Mouse (Mus musculus) testis, adult 2 months (tissue): Measurements from ENCODE around the gene Fam241b. TPM values are rescaled to one million over a fixed set of nuclear protein-coding genes. Genes with fewer than 3 reads are reported as not detected.
"Not testable (repeated sequence)": the region's sequence is repeated elsewhere in the genome, so short reads cannot be mapped to it uniquely, and the experiment has no call there.

ENCODE experiments used
- H3K27ac ChIP-seq: fragments of 200-500 bp; 2 replicates; pipeline ENCODE4 v1.5.1; 2012; ENCODE audit warnings: low read depth, low read length; ENCODE audit not compliant: control insufficient read depth, insufficient read depth
- H3K27me3 ChIP-seq: fragments of 200-500 bp; 2 replicates; pipeline ENCODE4 v1.6.1; 2012; ENCODE audit warnings: mild to moderate bottlenecking, low read length, moderate library complexity; ENCODE audit not compliant: control insufficient read depth, insufficient read depth
- H3K36me3 ChIP-seq: fragments of 200-500 bp; 2 replicates; pipeline ENCODE4 v1.6.1; 2012; ENCODE audit warnings: mild to moderate bottlenecking, low read length; ENCODE audit not compliant: control insufficient read depth, insufficient read depth
- H3K4me1 ChIP-seq: fragments of 200-500 bp; 2 replicates; pipeline ENCODE4 v1.6.1; 2012; ENCODE audit warnings: low read length; ENCODE audit not compliant: control insufficient read depth, insufficient read depth
- H3K4me3 ChIP-seq: fragments of 200-500 bp; 2 replicates; pipeline ENCODE4 v1.5.1; 2012; ENCODE audit warnings: low read depth, mild to moderate bottlenecking, low read length, moderate library complexity, mixed read lengths; ENCODE audit not compliant: control insufficient read depth
- CTCF ChIP-seq: fragments of 200-500 bp; IDR thresholded peaks from 2 replicates; pipeline ENCODE4 v1.5.1; 2012; ENCODE audit warnings: low read depth, mild to moderate bottlenecking, inconsistent platforms, low read length, moderate library complexity; ENCODE audit not compliant: control insufficient read depth, insufficient read depth, insufficient replicate concordance
- POLR2A ChIP-seq: fragments of 200-500 bp; IDR thresholded peaks from 2 replicates; pipeline ENCODE4 v1.6.1; 2012; ENCODE audit warnings: low read depth, mild to moderate bottlenecking, inconsistent platforms, low read length, moderate library complexity; ENCODE audit not compliant: control insufficient read depth
- polyA plus RNA-seq: library from polyadenylated mRNA; depleted of rRNA; stranded (reverse); fragments of >200 nt; gene quantifications from 2 replicates; pipeline ENCODE4 v1.2.3, GENCODE M21; 2012

Fam241b gene
- polyA plus RNA-seq, 1 experiment: 5.3 TPM

DNA sequence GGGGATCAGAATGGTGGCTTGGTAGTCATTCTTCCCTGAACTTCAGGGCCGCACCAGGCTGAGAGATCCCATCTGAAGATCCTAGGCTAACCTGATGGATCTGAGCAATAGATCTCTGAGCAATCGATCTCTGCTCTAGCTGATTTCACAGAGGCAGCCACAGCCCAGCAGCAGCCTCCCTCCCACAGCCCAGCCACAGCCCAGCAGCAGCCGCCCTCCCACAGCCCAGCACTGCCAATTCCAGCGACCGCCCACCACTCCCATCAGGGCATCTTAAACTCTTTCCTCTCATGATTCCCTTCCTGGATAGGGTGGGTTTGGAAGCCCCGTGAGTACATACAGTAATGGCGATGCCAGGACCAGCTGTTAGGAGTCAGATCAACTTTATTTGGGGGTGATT lies 54.6 kb downstream of the Fam241b start:
- Histone ChIP-seq H3K27me3 (no peaks in the 10 kb centered on the region), H3K4me1 (no peaks in the 10 kb centered on the region), H3K27ac (no peak overlapping the region), H3K4me3 (no peak overlapping the region), H3K36me3 (no peaks in the 10 kb centered on the region)
- TF ChIP-seq POLR2A (no peak), CTCF (no peak)

DNA sequence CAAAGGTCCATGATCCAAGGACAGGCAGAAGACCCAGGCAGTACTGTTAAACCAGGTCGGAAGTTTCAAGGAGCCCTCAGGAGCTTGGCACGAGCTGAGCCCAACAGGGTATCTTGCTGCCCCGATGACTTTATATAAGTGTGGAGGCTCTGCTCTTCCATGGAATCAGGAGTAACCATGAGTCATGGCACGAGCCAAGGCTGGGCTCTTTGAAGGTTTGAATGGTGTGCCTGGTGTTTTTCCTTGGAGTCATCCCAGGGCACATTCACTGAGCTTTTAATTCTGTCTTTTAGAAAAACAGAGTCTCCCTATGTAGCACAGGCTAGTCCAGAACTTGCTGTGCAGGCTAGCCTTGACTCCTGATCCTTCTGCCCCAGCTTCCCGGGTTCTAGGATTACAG lies 55.3 kb downstream of the Fam241b start:
- no peak overlapping the region for H3K27ac ChIP-seq
- no peaks in the 10 kb centered on the region for H3K4me1 ChIP-seq
- no peak overlapping the region for H3K4me3 ChIP-seq
- TF ChIP-seq CTCF (no peak), POLR2A (no peak)
- no peaks in the 10 kb centered on the region for H3K27me3 ChIP-seq
- no peaks in the 10 kb centered on the region for H3K36me3 ChIP-seq

DNA sequence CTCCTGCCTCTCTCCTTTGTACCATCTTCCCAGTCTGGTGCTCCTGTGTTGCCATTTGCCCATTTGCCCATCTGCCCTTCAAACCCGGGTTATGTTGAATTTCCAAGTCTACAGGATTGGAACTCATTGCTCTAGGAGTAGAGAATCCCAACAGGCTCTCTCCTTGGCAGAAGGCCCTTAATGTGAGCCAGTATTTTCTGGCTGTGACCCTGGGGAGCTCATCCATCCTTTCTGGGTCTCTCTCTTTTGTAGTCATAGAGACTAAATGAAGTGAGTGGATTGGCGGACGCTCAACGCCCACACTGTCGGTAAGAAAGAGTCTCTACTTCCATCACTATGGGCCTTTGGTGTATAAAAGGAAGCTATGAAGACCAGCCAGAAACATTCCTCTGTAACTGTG lies 56.9 kb downstream of the Fam241b start:
- no peaks in the 10 kb centered on the region for H3K36me3 ChIP-seq
- no peaks in the 10 kb centered on the region for H3K4me1 ChIP-seq
- no peak for TF ChIP-seq CTCF
- TF ChIP-seq POLR2A: no peak
- no peak overlapping the region for H3K4me3 ChIP-seq
- H3K27ac ChIP-seq: no peak overlapping the region
- no peaks in the 10 kb centered on the region for H3K27me3 ChIP-seq

DNA sequence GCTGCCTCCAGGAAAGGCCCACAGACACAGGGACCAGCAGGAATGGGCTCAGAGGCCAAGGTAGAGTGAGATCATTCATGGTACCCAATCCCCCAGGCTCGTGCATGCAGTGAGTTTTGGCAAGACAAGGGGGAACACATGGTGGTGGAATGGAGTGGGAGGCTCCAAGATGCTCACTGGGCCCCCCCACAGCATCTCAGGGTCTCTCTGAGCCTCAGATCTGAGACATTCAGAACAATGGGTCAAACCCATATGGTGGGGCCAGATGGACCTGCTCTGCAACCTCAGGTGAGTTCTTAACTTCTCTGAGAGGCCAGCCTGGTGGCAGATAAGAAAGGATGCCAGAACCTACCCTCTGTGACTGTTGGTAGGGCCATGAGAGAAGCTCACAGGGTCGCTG lies 57.7 kb downstream of the Fam241b start:
- Histone ChIP-seq H3K4me3 (no peak overlapping the region), H3K4me1 (no peaks in the 10 kb centered on the region), H3K36me3 (no peaks in the 10 kb centered on the region), H3K27ac (no peak overlapping the region), H3K27me3 (no peaks in the 10 kb centered on the region)
- TF ChIP-seq CTCF: no peak
- TF ChIP-seq POLR2A: no peak

DNA sequence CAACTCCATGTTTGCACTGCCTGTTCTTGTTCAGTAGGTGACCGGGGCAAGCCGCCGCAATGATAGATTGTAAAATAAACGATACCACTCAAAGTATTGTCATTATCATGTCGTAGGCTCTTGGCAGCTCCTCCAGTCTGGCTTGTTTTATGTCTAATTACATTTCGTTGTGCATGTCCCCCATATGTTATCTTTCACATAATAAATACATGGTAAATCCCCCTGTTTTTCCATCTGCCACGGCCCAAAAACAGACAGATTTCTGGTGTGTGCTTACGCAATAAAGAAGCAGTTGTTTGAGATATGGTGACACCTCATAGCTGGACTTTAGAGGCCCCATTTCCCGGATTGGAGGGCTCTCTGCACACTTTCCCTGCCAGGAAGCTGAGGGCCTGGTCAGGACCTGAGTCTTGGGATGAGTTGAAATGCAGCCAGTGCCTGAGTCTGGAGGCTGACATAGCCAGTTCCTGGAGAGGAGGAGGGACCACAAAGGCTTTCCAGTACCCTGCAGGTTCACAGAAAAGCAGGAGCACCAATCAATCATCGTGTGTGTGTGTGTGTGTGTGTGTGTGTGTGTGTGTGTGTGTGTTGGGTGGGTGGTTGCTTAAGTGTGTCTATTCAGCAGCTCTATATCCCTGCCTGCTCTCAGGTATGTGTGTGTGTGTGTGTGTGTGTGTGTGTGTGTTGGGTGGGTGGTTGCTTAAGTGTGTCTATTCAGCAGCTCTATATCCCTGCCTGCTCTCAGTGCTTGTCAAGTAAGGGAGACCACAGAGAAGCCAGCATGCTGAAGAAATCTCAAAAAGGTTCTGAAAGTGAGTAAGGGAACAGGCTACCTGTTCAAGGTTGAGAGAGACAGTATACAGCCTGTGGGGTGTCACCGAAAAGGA lies 67.2 kb downstream of the Fam241b start:
- Histone ChIP-seq H3K27me3 (no peaks in the 10 kb centered on the region), H3K4me3 (no peak overlapping the region), H3K4me1 (no peaks in the 10 kb centered on the region), H3K27ac (no peak overlapping the region), H3K36me3 (no peaks in the 10 kb centered on the region)
- TF ChIP-seq CTCF (no peak), POLR2A (no peak)

DNA sequence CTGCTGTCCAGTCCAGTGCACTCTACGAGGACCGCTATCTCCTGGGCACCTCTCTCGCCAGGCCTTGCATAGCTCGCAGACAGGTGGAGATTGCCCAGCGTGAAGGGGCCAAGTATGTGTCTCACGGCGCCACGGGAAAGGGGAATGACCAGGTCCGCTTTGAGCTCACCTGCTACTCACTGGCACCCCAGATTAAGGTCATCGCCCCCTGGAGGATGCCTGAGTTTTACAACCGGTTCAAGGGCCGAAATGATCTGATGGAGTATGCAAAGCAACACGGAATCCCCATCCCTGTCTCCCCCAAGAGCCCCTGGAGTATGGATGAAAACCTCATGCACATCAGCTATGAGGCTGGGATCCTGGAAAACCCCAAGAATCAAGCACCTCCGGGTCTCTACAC lies 72.4 kb downstream of the Fam241b start:
- not testable (repeated sequence) for H3K4me1 ChIP-seq, H3K4me3 ChIP-seq, H3K27me3 ChIP-seq, H3K27ac ChIP-seq, H3K36me3 ChIP-seq

DNA sequence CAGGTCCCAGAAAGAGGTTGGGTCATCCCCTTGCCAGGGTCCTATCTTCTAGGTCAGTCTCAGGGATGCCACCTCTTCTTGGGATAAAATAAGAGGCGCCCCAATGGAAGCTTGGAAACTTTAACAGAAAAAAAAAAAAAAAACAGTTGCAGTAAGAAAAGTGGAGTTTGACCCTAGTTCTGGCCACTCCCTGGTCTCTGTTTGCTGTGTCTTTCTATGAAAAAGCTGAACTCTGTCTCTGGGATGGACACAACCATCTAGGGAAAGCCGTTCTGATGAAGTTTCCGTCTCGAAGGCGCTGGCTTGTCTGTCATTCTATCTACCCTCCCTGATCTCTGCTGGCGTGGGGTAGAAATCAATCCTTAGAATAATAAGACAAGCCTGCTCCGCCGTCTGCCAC lies 73.1 kb downstream of the Fam241b start:
- H3K4me3 ChIP-seq: no peak overlapping the region
- no peaks in the 10 kb centered on the region for H3K27me3 ChIP-seq
- TF ChIP-seq CTCF (no peak), POLR2A (no peak)
- no peaks in the 10 kb centered on the region for H3K4me1 ChIP-seq
- H3K36me3 ChIP-seq: no peaks in the 10 kb centered on the region
- H3K27ac ChIP-seq: no peak overlapping the region

DNA sequence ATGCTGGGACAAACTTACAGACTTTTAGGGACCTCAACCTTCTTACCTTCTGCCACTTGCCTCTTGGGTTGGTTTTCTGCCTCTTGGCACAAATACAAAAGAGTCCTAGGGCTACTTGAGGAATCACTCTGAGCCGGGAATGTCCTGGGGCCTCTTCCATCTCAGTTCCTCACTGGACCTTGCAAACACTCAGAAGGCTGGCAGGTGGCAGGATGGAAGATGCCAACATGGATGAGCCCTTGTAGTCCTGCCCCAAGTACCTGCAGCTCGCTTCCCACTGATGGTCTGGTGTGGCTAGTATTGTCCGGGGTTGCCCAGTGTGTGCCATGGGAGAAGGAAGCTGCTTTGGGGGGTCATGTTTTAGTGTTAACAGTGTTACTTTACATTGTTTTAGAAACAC lies 73.8 kb downstream of the Fam241b start:
- TF ChIP-seq CTCF: no peak
- TF ChIP-seq POLR2A: no peak
- Histone ChIP-seq H3K27ac (no peak overlapping the region), H3K4me1 (no peaks in the 10 kb centered on the region), H3K36me3 (no peaks in the 10 kb centered on the region), H3K27me3 (no peaks in the 10 kb centered on the region), H3K4me3 (no peak overlapping the region)
